Comparison of ENCODE assay signal across 11 mouse cellular contexts in genomic region chr2:76087170-76087569, GRCm38 (mm10).
DNase-seq lines count a peak whose midpoint lies in the region; ATAC-seq and TF ChIP-seq lines count a peak whose summit lies in the region.
"Had no signal": no experiment of that assay in that cellular context is flagged by ENCODE, and none has a peak within 500 bp of the region (broad histone marks: within the 10 kb centered on the region; RNA-seq: fewer than 3 reads in every experiment).

No protein-coding gene starts in this region.

- no peak for DNase-seq in kidney, adult 11 months
- peak; percentile 29 for DNase-seq in lung, postnatal 0 days (ENCODE audit: low spot score)
- DNase-seq in lung, adult 18-20 months: no peak
- peak; percentile 60 to 72 for DNase-seq in adrenal gland, postnatal 36 days
- peak; percentile 50 for DNase-seq in midbrain, postnatal 0 days (ENCODE audit: low spot score)
- DNase-seq: gastrocnemius, postnatal 10 days; liver, postnatal 0 days; right cerebral cortex, postnatal 4 days had no signal

- no peaks in the 10 kb centered on the region for H3K27me3 ChIP-seq in kidney, embryonic 15.5 days
- H3K27me3 ChIP-seq in lung, postnatal 0 days (replicated peaks; ENCODE audit: insufficient read depth, low read length): no peaks in the 10 kb centered on the region
- H3K27me3 ChIP-seq in midbrain, postnatal 0 days (ENCODE audit: insufficient read depth, low read length): no peaks in the 10 kb centered on the region

- 61% methylated on average over 3 of the region's 3 CpGs for WGBS in kidney, embryonic 15.5 days
- 49% methylated on average over 3 of the region's 3 CpGs for WGBS in lung, postnatal 0 days
- WGBS in midbrain, postnatal 0 days: 37% methylated on average over 3 of the region's 3 CpGs

- H3K4me3 ChIP-seq in kidney, embryonic 15.5 days (replicated peaks): no peak overlapping the region
- no peak overlapping the region for H3K4me3 ChIP-seq in lung, postnatal 0 days (ENCODE audit: low read depth, low read length)
- no peak overlapping the region for H3K4me3 ChIP-seq in midbrain, postnatal 0 days (ENCODE audit: low read depth, low read length)
- H3K4me3 ChIP-seq: heart, embryonic 13.5 days had no signal

- no peaks in the 10 kb centered on the region for H3K36me3 ChIP-seq in kidney, embryonic 15.5 days
- no peaks in the 10 kb centered on the region for H3K36me3 ChIP-seq in lung, postnatal 0 days (ENCODE audit: insufficient read depth, low read length)
- no peaks in the 10 kb centered on the region for H3K36me3 ChIP-seq in midbrain, postnatal 0 days (ENCODE audit: insufficient read depth, low read length)
- H3K36me3 ChIP-seq: heart, embryonic 13.5 days had no signal

- no peak for TF ChIP-seq CTCF in lung, postnatal 0 days (IDR thresholded peaks at IDR 0.05)
- TF ChIP-seq CTCF in midbrain, postnatal 0 days (IDR thresholded peaks at IDR 0.05): no peak

- H3K27ac ChIP-seq in kidney, embryonic 15.5 days: peak overlapping the region; percentile 64; the same call in 1 of the 2 replicates
- H3K27ac ChIP-seq in lung, postnatal 0 days (ENCODE audit: low read length): no peak overlapping the region
- H3K27ac ChIP-seq in midbrain, postnatal 0 days (ENCODE audit: low read depth, low read length): no peak overlapping the region
- H3K27ac ChIP-seq: heart, embryonic 13.5 days had no signal

- no peak overlapping the region for H3K4me2 ChIP-seq in kidney, embryonic 15.5 days
- no peak overlapping the region for H3K4me2 ChIP-seq in lung, postnatal 0 days (replicated peaks; ENCODE audit: low read depth, low read length)
- H3K4me2 ChIP-seq in midbrain, postnatal 0 days (ENCODE audit: low read depth, low read length, poor library complexity, severe bottlenecking): no peak overlapping the region
- H3K4me2 ChIP-seq: heart, embryonic 13.5 days had no signal

- ATAC-seq in kidney, embryonic 15.5 days (replicated peaks; ENCODE audit: low FRiP score): no peak
- peak; percentile 17; the same call in 1 of the 2 replicates for ATAC-seq in lung, postnatal 0 days
- ATAC-seq in midbrain, postnatal 0 days (ENCODE audit: low FRiP score): no peak
- no peak for ATAC-seq in erythroblast, adult 5-6 weeks (replicated peaks; ENCODE audit: low FRiP score, poor library complexity, severe bottlenecking)
- ATAC-seq: liver, postnatal 0 days had no signal

- TF ChIP-seq EP300 in lung, postnatal 0 days (IDR thresholded peaks at IDR 0.05): no peak

- H3K9me3 ChIP-seq in kidney, embryonic 15.5 days (replicated peaks): no peaks in the 10 kb centered on the region
- H3K9me3 ChIP-seq in lung, postnatal 0 days (ENCODE audit: low read length): no peaks in the 10 kb centered on the region
- no peaks in the 10 kb centered on the region for H3K9me3 ChIP-seq in midbrain, postnatal 0 days (ENCODE audit: low read length)
- H3K9me3 ChIP-seq: heart, embryonic 13.5 days had no signal

- peaks cover 18% of the 10 kb centered on the region for H3K4me1 ChIP-seq in kidney, embryonic 15.5 days
- peaks cover 6% of the 10 kb centered on the region; the same call in 1 of the 2 replicates for H3K4me1 ChIP-seq in lung, postnatal 0 days (ENCODE audit: insufficient read depth, low read depth, low read length)
- no peaks in the 10 kb centered on the region for H3K4me1 ChIP-seq in midbrain, postnatal 0 days (ENCODE audit: insufficient read depth, low read length)

- H3K9ac ChIP-seq in kidney, embryonic 15.5 days: no peak overlapping the region
- H3K9ac ChIP-seq in lung, postnatal 0 days (replicated peaks; ENCODE audit: low read depth): no peak overlapping the region
- H3K9ac ChIP-seq in midbrain, postnatal 0 days (replicated peaks; ENCODE audit: low read length, poor library complexity, severe bottlenecking): no peak overlapping the region
- H3K9ac ChIP-seq: heart, embryonic 13.5 days; liver, postnatal 0 days had no signal

Comparison
In these comparisons a context has a peak if more than half of its experiments do, and no peak if none do; other contexts are left out.
1. DNase-seq: peak in lung, postnatal 0 days (single experiment), adrenal gland, postnatal 36 days (2 of 2) and midbrain, postnatal 0 days (single experiment); none in kidney, adult 11 months (single experiment) and lung, adult 18-20 months (0 of 2).